Mouse (Mus musculus): ENCODE results near the gene Arl6ip5. TPM values are rescaled to one million over a fixed set of nuclear protein-coding genes. Genes with fewer than 3 reads are reported as not detected.

Arl6ip5 gene
- polyA plus RNA-seq, 1 experiment from 2014 or later, result 69.1 TPM

GRCm38 (mm10) chr6:97275760-97276159 lies 65.3 kb downstream of the Arl6ip5 start:
- WGBS, result 51% methylated on average over 4 of the region's 4 CpGs
- Histone ChIP-seq H3K4me1 (peaks cover 13% of the 10 kb centered on the region), H3K4me2 (no peak overlapping the region), H3K9ac (no peak overlapping the region), H3K4me3 (no peak overlapping the region), H3K27me3 (peaks cover 44% of the 10 kb centered on the region), H3K36me3 (no peaks in the 10 kb centered on the region), H3K27ac (no peak overlapping the region), H3K9me3 (no peaks in the 10 kb centered on the region)
- no peak for ATAC-seq (ENCODE audit: insufficient number of reproducible peaks, insufficient read depth, low FRiP score, low TSS enrichment, low read depth)

- peaks cover 44% of the 10 kb centered on the region for H3K27me3 ChIP-seq
- peaks cover 13% of the 10 kb centered on the region for H3K4me1 ChIP-seq
- no peak overlapping the region for H3K9ac ChIP-seq
- 48% methylated on average over 4 of the region's 4 CpGs for WGBS
- H3K4me3 ChIP-seq, result no peak overlapping the region
- no peak for ATAC-seq (ENCODE audit: insufficient number of reproducible peaks, insufficient read depth, low FRiP score, low TSS enrichment, low read depth)
- H3K9me3 ChIP-seq, result no peaks in the 10 kb centered on the region
- no peaks in the 10 kb centered on the region for H3K36me3 ChIP-seq
- H3K4me2 ChIP-seq, result no peak overlapping the region
- H3K27ac ChIP-seq, result no peak overlapping the region
Measured at GRCm38 (mm10) chr6:97276366-97276765, 65.9 kb downstream of the Arl6ip5 start.

GRCm38 (mm10) chr6:97276890-97277497 lies 66.5 kb downstream of the Arl6ip5 start:
- H3K36me3 ChIP-seq, result no peaks in the 10 kb centered on the region
- H3K27ac ChIP-seq, result no peak overlapping the region
- H3K9me3 ChIP-seq, result no peaks in the 10 kb centered on the region
- no peak overlapping the region for H3K4me2 ChIP-seq
- no peak overlapping the region for H3K9ac ChIP-seq
- peaks cover 44% of the 10 kb centered on the region for H3K27me3 ChIP-seq
- H3K4me1 ChIP-seq, result peaks cover 13% of the 10 kb centered on the region
- no peak for ATAC-seq (ENCODE audit: insufficient number of reproducible peaks, insufficient read depth, low FRiP score, low TSS enrichment, low read depth)
- 64% methylated on average over 5 of the region's 5 CpGs for WGBS
- H3K4me3 ChIP-seq, result no peak overlapping the region

GRCm38 (mm10) chr6:97278014-97278787 lies 67.7 kb downstream of the Arl6ip5 start:
- peak overlapping the region; percentile 36 for H3K4me3 ChIP-seq
- peaks cover 13% of the 10 kb centered on the region for H3K4me1 ChIP-seq
- no peaks in the 10 kb centered on the region for H3K9me3 ChIP-seq
- WGBS, result 3% methylated on average over 19 of the region's 19 CpGs
- peaks cover 44% of the 10 kb centered on the region for H3K27me3 ChIP-seq
- H3K27ac ChIP-seq, result no peak overlapping the region
- H3K36me3 ChIP-seq, result no peaks in the 10 kb centered on the region
- peak overlapping the region; percentile 62 for H3K9ac ChIP-seq
- peak; percentile 15; the same call in 1 of the 2 replicates for ATAC-seq (ENCODE audit: insufficient number of reproducible peaks, insufficient read depth, low FRiP score, low TSS enrichment, low read depth)
- peak overlapping the region; percentile 73 for H3K4me2 ChIP-seq

GRCm38 (mm10) chr6:97278878-97279277 lies 68.4 kb downstream of the Arl6ip5 start:
- WGBS, result 40% methylated on average over 6 of the region's 6 CpGs
- ATAC-seq (ENCODE audit: insufficient number of reproducible peaks, insufficient read depth, low FRiP score, low TSS enrichment, low read depth), result no peak
- Histone ChIP-seq H3K4me3 (no peak overlapping the region), H3K27me3 (peaks cover 44% of the 10 kb centered on the region), H3K4me2 (no peak overlapping the region; the same call in 1 of the 2 replicates), H3K9me3 (no peaks in the 10 kb centered on the region), H3K27ac (no peak overlapping the region), H3K9ac (no peak overlapping the region), H3K36me3 (no peaks in the 10 kb centered on the region), H3K4me1 (peaks cover 13% of the 10 kb centered on the region)

Other genes starting within 250 kb of the Arl6ip5 start
- 0.54 and 0.63 TPM in 2 replicates for gene Fam19a4, start 150.3 kb upstream of the Arl6ip5 start, polyA plus RNA-seq (2015; fragmentation: Nextera tagmentation; extraction: Ambion mirVana)
- gene Eogt, start 61.5 kb upstream of the Arl6ip5 start, polyA plus RNA-seq (2015; fragmentation: Nextera tagmentation; extraction: Ambion mirVana), result 8.8 and 11.1 TPM in 2 replicates
- 39.3 and 43.7 TPM in 2 replicates for gene Tmf1, start 31.6 kb upstream of the Arl6ip5 start, polyA plus RNA-seq (2015; fragmentation: Nextera tagmentation; extraction: Ambion mirVana)
- gene Uba3, start 5.0 kb upstream of the Arl6ip5 start, polyA plus RNA-seq (2015; fragmentation: Nextera tagmentation; extraction: Ambion mirVana), result 84.4 and 88.3 TPM in 2 replicates
- gene Lmod3, start 42.1 kb downstream of the Arl6ip5 start, polyA plus RNA-seq (2015; fragmentation: Nextera tagmentation; extraction: Ambion mirVana), result 0.54 and 1.0 TPM in 2 replicates

Measured in embryonic facial prominence, embryonic 13.5 days (tissue).